Comparison of ENCODE assay signal across 8 mouse cellular contexts in genomic region chr2:146633329-146634070, GRCm38 (mm10).
DNase-seq lines count a peak whose midpoint lies in the region; ATAC-seq and TF ChIP-seq lines count a peak whose summit lies in the region.

No protein-coding gene starts in this region.

- no peaks in the 10 kb centered on the region for H3K9me3 ChIP-seq in liver, embryonic 14.5 days (ENCODE audit: control insufficient read depth, low read length)
- no peaks in the 10 kb centered on the region for H3K9me3 ChIP-seq in neural tube, embryonic 13.5 days

- DNase-seq in CD4-positive helper T cell, adult 2 months (ENCODE audit: low read depth, low spot score), result peak; percentile 58
- peak; percentile 26 for DNase-seq in WW6 (ENCODE audit: low read depth, low spot score)
- DNase-seq in embryo, embryonic 10.5 days (ENCODE audit: low spot score), result peak; percentile 92
- DNase-seq in heart, adult 8-10 months (ENCODE audit: low spot score), result peak; percentile 34
- peak; percentile 80 for DNase-seq in kidney, postnatal 10 days
- DNase-seq in liver, embryonic 14.5 days (ENCODE audit: low read depth in 3 of 3, low spot score in 3 of 3), result peak; percentile 17 to 33 (median 25)
- peak; percentile 65 for DNase-seq in thymus, postnatal 14 days

- H3K4me3 ChIP-seq in liver, embryonic 14.5 days (ENCODE audit: insufficient read depth in 1 of 2, low read depth in 2 of 2, low read length in 2 of 2), result no peak overlapping the region
- H3K4me3 ChIP-seq in neural tube, embryonic 13.5 days, result no peak overlapping the region

- no peak for ATAC-seq in liver, embryonic 14.5 days (ENCODE audit: insufficient read depth)
- peak; percentile 87 for ATAC-seq in neural tube, embryonic 13.5 days (ENCODE audit: low read depth)

- TF ChIP-seq CTCF in liver, embryonic 14.5 days (IDR thresholded peaks at IDR 0.05; ENCODE audit: low read depth), result peak; percentile 61

- no peak overlapping the region for H3K4me2 ChIP-seq in liver, embryonic 14.5 days (ENCODE audit: low read depth)
- no peak overlapping the region for H3K4me2 ChIP-seq in neural tube, embryonic 13.5 days

- H3K9ac ChIP-seq in liver, embryonic 14.5 days (replicated peaks), result no peak overlapping the region
- H3K9ac ChIP-seq in neural tube, embryonic 13.5 days, result no peak overlapping the region

- no peak overlapping the region for H3K27ac ChIP-seq in liver, embryonic 14.5 days
- H3K27ac ChIP-seq in neural tube, embryonic 13.5 days (replicated peaks), result no peak overlapping the region

- H3K36me3 ChIP-seq in liver, embryonic 14.5 days (replicated peaks; ENCODE audit: control insufficient read depth, insufficient read depth, low read depth), result no peaks in the 10 kb centered on the region
- no peaks in the 10 kb centered on the region for H3K36me3 ChIP-seq in neural tube, embryonic 13.5 days

- 46% methylated on average over 16 of the region's 16 CpGs for WGBS in liver, embryonic 14.5 days (ENCODE audit: insufficient replicate concordance)
- 48% methylated on average over 16 of the region's 16 CpGs for WGBS in neural tube, embryonic 13.5 days

- no peak for TF ChIP-seq EP300 in liver, embryonic 14.5 days (IDR thresholded peaks at IDR 0.05; ENCODE audit: low read depth)

- H3K4me1 ChIP-seq in liver, embryonic 14.5 days (replicated peaks; ENCODE audit: control insufficient read depth in 2 of 2, insufficient read depth in 2 of 2, low read length in 1 of 2), result no peaks in the 10 kb centered on the region
- 0 out of 2 replicates have a peak, but pooled peaks cover 4% of the 10 kb centered on the region for H3K4me1 ChIP-seq in neural tube, embryonic 13.5 days (replicated peaks)

- no peaks in the 10 kb centered on the region for H3K27me3 ChIP-seq in liver, embryonic 14.5 days (ENCODE audit: control insufficient read depth, insufficient read depth, low read length)
- H3K27me3 ChIP-seq in neural tube, embryonic 13.5 days, result peaks cover 75% of the 10 kb centered on the region

Comparison
In these comparisons a context has a peak if more than half of its experiments do, and no peak if none do; other contexts are left out.
1. DNase-seq: peak in every context shown above with its lines; median percentile 92 in embryo, embryonic 10.5 days; 80 in kidney, postnatal 10 days; 65 in thymus, postnatal 14 days; 58 in CD4-positive helper T cell, adult 2 months; 34 in heart, adult 8-10 months; 26 in WW6; 25 in liver, embryonic 14.5 days.